Comparison of ENCODE assay signal across 16 mouse cellular contexts in the genomic region with DNA sequence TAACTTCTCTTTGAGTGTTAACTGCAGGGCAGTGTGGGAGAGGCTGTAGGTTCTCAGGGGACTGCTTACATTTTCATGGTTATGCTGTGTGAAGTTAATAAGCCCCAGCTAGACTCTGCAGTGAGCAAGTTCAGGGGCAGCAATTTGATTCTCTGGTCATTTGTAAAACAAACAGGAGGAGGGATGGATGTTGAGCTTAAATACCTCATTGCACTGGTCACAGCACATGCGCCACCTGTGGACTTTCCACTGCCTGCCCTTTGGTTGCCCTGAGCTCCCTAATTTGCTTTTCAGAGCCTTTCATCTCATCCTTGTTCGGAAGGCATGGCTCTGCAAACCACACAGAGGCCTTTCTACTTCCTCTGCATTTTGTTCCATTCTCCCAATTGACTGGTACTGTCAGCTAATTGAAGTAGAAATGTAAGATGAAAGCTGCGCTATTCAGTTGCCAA.
A peak's percentile ranks its signal among the peaks of the same experiment; 100 is the strongest.
DNase-seq lines count a peak whose midpoint lies in the region; ATAC-seq and TF ChIP-seq lines count a peak whose summit lies in the region.
"Had no signal": no experiment of that assay in that cellular context is flagged by ENCODE, and none has a peak within 500 bp of the region (broad histone marks: within the 10 kb centered on the region; RNA-seq: fewer than 3 reads in every experiment).

No protein-coding gene starts in this region.

- no peak overlapping the region for H3K4me2 ChIP-seq in hindbrain, embryonic 16.5 days (ENCODE audit: low read length)
- no peak overlapping the region for H3K4me2 ChIP-seq in hindbrain, postnatal 0 days (ENCODE audit: low read depth, low read length)
- no peak overlapping the region for H3K4me2 ChIP-seq in liver, postnatal 0 days (ENCODE audit: low read depth, low read length)
- no peak overlapping the region for H3K4me2 ChIP-seq in kidney, postnatal 0 days (ENCODE audit: low read length)
- H3K4me2 ChIP-seq: liver, embryonic 13.5 days; lung, embryonic 15.5 days; stomach, embryonic 15.5 days had no signal

- no peaks in the 10 kb centered on the region for H3K27me3 ChIP-seq in hindbrain, embryonic 16.5 days (replicated peaks; ENCODE audit: control insufficient read depth, insufficient read depth, low read length)
- no peaks in the 10 kb centered on the region for H3K27me3 ChIP-seq in hindbrain, postnatal 0 days (ENCODE audit: insufficient read depth, low read length)
- H3K27me3 ChIP-seq in liver, postnatal 0 days (ENCODE audit: insufficient read depth, low read length): no peaks in the 10 kb centered on the region
- H3K27me3 ChIP-seq in embryonic facial prominence, embryonic 10.5 days (replicated peaks; ENCODE audit: low read depth, poor library complexity, severe bottlenecking): no peaks in the 10 kb centered on the region
- no peaks in the 10 kb centered on the region for H3K27me3 ChIP-seq in kidney, postnatal 0 days (ENCODE audit: insufficient read depth, low read length)
- H3K27me3 ChIP-seq: liver, embryonic 13.5 days; lung, embryonic 15.5 days; stomach, embryonic 15.5 days had no signal

- peak; percentile 24; the same call in 1 of the 2 replicates for ATAC-seq in hindbrain, embryonic 16.5 days
- no peak for ATAC-seq in hindbrain, postnatal 0 days
- ATAC-seq in liver, postnatal 0 days: no peak
- peak; percentile 74 for ATAC-seq in kidney, postnatal 0 days (replicated peaks; ENCODE audit: low FRiP score, low read depth)

- DNase-seq in hindbrain, postnatal 0 days (ENCODE audit: low spot score): no peak
- DNase-seq in liver: peak; percentile 9
- no peak for DNase-seq in liver, postnatal 0 days
- DNase-seq in embryonic facial prominence, embryonic 10.5 days (ENCODE audit: low spot score): peak; percentile 32
- peak; percentile 77 for DNase-seq in kidney, postnatal 0 days (ENCODE audit: low spot score)
- no peak for DNase-seq in left cerebral cortex, adult 8-10 months (ENCODE audit: low spot score in 2 of 2)
- DNase-seq: cerebellum, adult 8-10 months; liver, embryonic 13.5 days; lung, postnatal 4 days; right cerebral cortex, postnatal 25 days; thymus, adult 2 months had no signal

- no peak overlapping the region for H3K4me3 ChIP-seq in hindbrain, embryonic 16.5 days (ENCODE audit: low read length)
- no peak overlapping the region for H3K4me3 ChIP-seq in hindbrain, postnatal 0 days (ENCODE audit: low read length)
- H3K4me3 ChIP-seq in liver, postnatal 0 days (ENCODE audit: low read depth, low read length): no peak overlapping the region
- H3K4me3 ChIP-seq in embryonic facial prominence, embryonic 10.5 days: no peak overlapping the region
- H3K4me3 ChIP-seq in kidney, postnatal 0 days (replicated peaks; ENCODE audit: low read depth, low read length): no peak overlapping the region
- H3K4me3 ChIP-seq: forebrain, embryonic 10.5 days; left cerebral cortex, adult 2 months; liver, embryonic 13.5 days; lung, embryonic 15.5 days; stomach, embryonic 15.5 days had no signal

- no peaks in the 10 kb centered on the region for H3K9me3 ChIP-seq in hindbrain, embryonic 16.5 days (ENCODE audit: control insufficient read depth, low read length)
- no peaks in the 10 kb centered on the region for H3K9me3 ChIP-seq in hindbrain, postnatal 0 days (ENCODE audit: low read length)
- H3K9me3 ChIP-seq in liver, postnatal 0 days (ENCODE audit: low read length): no peaks in the 10 kb centered on the region
- 0 out of 2 replicates have a peak, but pooled peaks cover 3% of the 10 kb centered on the region for H3K9me3 ChIP-seq in embryonic facial prominence, embryonic 10.5 days
- H3K9me3 ChIP-seq in kidney, postnatal 0 days (replicated peaks; ENCODE audit: low read length): no peaks in the 10 kb centered on the region
- H3K9me3 ChIP-seq: liver, embryonic 13.5 days; lung, embryonic 15.5 days; stomach, embryonic 15.5 days had no signal

- no peak for TF ChIP-seq EP300 in liver, postnatal 0 days (IDR thresholded peaks at IDR 0.05; ENCODE audit: low read depth)

- no peaks in the 10 kb centered on the region for H3K4me1 ChIP-seq in hindbrain, embryonic 16.5 days (ENCODE audit: control insufficient read depth, insufficient read depth, low read depth, low read length)
- H3K4me1 ChIP-seq in hindbrain, postnatal 0 days (ENCODE audit: insufficient read depth, low read length): no peaks in the 10 kb centered on the region
- H3K4me1 ChIP-seq in liver, postnatal 0 days (ENCODE audit: insufficient read depth): no peaks in the 10 kb centered on the region
- peaks cover 15% of the 10 kb centered on the region for H3K4me1 ChIP-seq in embryonic facial prominence, embryonic 10.5 days
- H3K4me1 ChIP-seq in kidney, postnatal 0 days (replicated peaks; ENCODE audit: insufficient read depth, low read length): 0 out of 2 replicates have a peak, but pooled peaks cover 2% of the 10 kb centered on the region
- H3K4me1 ChIP-seq: stomach, embryonic 15.5 days had no signal

- 67% methylated on average over 3 of the region's 3 CpGs for WGBS in hindbrain, embryonic 16.5 days
- 58% methylated on average over 3 of the region's 3 CpGs for WGBS in hindbrain, postnatal 0 days
- WGBS in liver, postnatal 0 days (ENCODE audit: insufficient replicate concordance): 58% methylated on average over 3 of the region's 3 CpGs
- 66% methylated on average over 3 of the region's 3 CpGs for WGBS in embryonic facial prominence, embryonic 10.5 days
- 34% methylated on average over 3 of the region's 3 CpGs for WGBS in kidney, postnatal 0 days

- no peak for TF ChIP-seq CTCF in hindbrain, postnatal 0 days (IDR thresholded peaks at IDR 0.05; ENCODE audit: low read depth)
- no peak for TF ChIP-seq CTCF in liver, postnatal 0 days (IDR thresholded peaks at IDR 0.05; ENCODE audit: low read depth)
- TF ChIP-seq CTCF in kidney, postnatal 0 days (IDR thresholded peaks at IDR 0.05; ENCODE audit: low read depth): peak; percentile 39; the same call in 1 of the 2 replicates

- H3K36me3 ChIP-seq in hindbrain, embryonic 16.5 days (ENCODE audit: control insufficient read depth, insufficient read depth, low read length): no peaks in the 10 kb centered on the region
- H3K36me3 ChIP-seq in hindbrain, postnatal 0 days (ENCODE audit: insufficient read depth, low read length): no peaks in the 10 kb centered on the region
- no peaks in the 10 kb centered on the region for H3K36me3 ChIP-seq in liver, postnatal 0 days (replicated peaks; ENCODE audit: insufficient read depth, low read length)
- no peaks in the 10 kb centered on the region for H3K36me3 ChIP-seq in embryonic facial prominence, embryonic 10.5 days (replicated peaks)
- H3K36me3 ChIP-seq in kidney, postnatal 0 days (ENCODE audit: insufficient read depth, low read length): no peaks in the 10 kb centered on the region
- H3K36me3 ChIP-seq: forebrain, embryonic 10.5 days; liver, embryonic 13.5 days; lung, embryonic 15.5 days; stomach, embryonic 15.5 days had no signal

- H3K27ac ChIP-seq in hindbrain, embryonic 16.5 days (ENCODE audit: low read depth, low read length): no peak overlapping the region
- H3K27ac ChIP-seq in hindbrain, postnatal 0 days: no peak overlapping the region
- H3K27ac ChIP-seq in liver, postnatal 0 days (ENCODE audit: low read depth): no peak overlapping the region
- no peak overlapping the region for H3K27ac ChIP-seq in embryonic facial prominence, embryonic 10.5 days (replicated peaks)
- H3K27ac ChIP-seq in kidney, postnatal 0 days: peak overlapping the region; percentile 14
- H3K27ac ChIP-seq: forebrain, embryonic 10.5 days; left cerebral cortex, adult 2 months; liver, embryonic 13.5 days; lung, embryonic 15.5 days; stomach, embryonic 15.5 days had no signal

- no peak overlapping the region for H3K9ac ChIP-seq in hindbrain, embryonic 16.5 days (ENCODE audit: low read depth, low read length)
- H3K9ac ChIP-seq in hindbrain, postnatal 0 days (replicated peaks; ENCODE audit: low read length): no peak overlapping the region
- no peak overlapping the region for H3K9ac ChIP-seq in liver, postnatal 0 days (replicated peaks)
- no peak overlapping the region for H3K9ac ChIP-seq in kidney, postnatal 0 days (ENCODE audit: low read depth, low read length)
- H3K9ac ChIP-seq: liver, embryonic 13.5 days; lung, embryonic 15.5 days; stomach, embryonic 15.5 days had no signal

Comparison
In these comparisons a context has a peak if more than half of its experiments do, and no peak if none do; other contexts are left out.
1. ATAC-seq: peak in hindbrain, embryonic 16.5 days (single experiment) and kidney, postnatal 0 days (single experiment); none in hindbrain, postnatal 0 days (single experiment) and liver, postnatal 0 days (single experiment).
2. DNase-seq: peak in liver (single experiment), embryonic facial prominence, embryonic 10.5 days (single experiment) and kidney, postnatal 0 days (single experiment); none in hindbrain, postnatal 0 days (single experiment), liver, postnatal 0 days (single experiment) and left cerebral cortex, adult 8-10 months (0 of 2).